Mouse (Mus musculus): ENCODE data around the gene Wnt10b. TPM values are rescaled to one million over a fixed set of nuclear protein-coding genes. Genes with fewer than 3 reads are reported as not detected.
"Not testable (repeated sequence)": the region's sequence is repeated elsewhere in the genome, so short reads cannot be mapped to it uniquely, and the experiment has no call there.

The Wnt10b gene
- polyA plus RNA-seq, 1 experiment from 2014 or later = not detected

- Histone ChIP-seq H3K36me3 (peaks cover 20% of the 10 kb centered on the region), H3K4me3 (peak overlapping the region; percentile 95), H3K4me2 (peak overlapping the region; percentile 76), H3K27me3 (peaks cover 14% of the 10 kb centered on the region; the same call in 1 of the 2 replicates), H3K9ac (peak overlapping the region; percentile 96), H3K9me3 (no peaks in the 10 kb centered on the region), H3K4me1 (replicated peaks) (peaks cover 28% of the 10 kb centered on the region), H3K27ac (replicated peaks) (peak overlapping the region; percentile 94)
- peak; percentile 67 for ATAC-seq (ENCODE audit: low FRiP score, low read depth)
- WGBS = under 1% methylated on average over 20 of the region's 24 CpGs
These were observed 15.7 kb downstream of the Wnt10b start for GRCm38 (mm10) chr15:98762201-98762621.

- WGBS = 88% methylated on average over 2 of the region's 2 CpGs
- Histone ChIP-seq H3K9ac (no peak overlapping the region), H3K4me1 (replicated peaks) (peaks cover 7% of the 10 kb centered on the region; the same call in 1 of the 2 replicates), H3K9me3 (no peaks in the 10 kb centered on the region), H3K4me2 (no peak overlapping the region), H3K27ac (replicated peaks) (no peak overlapping the region), H3K4me3 (no peak overlapping the region), H3K27me3 (no peaks in the 10 kb centered on the region), H3K36me3 (peaks cover 10% of the 10 kb centered on the region)
- ATAC-seq (ENCODE audit: low FRiP score, low read depth) = no peak
These were observed 23.8 kb downstream of the Wnt10b start for GRCm38 (mm10) chr15:98754125-98754524.

GRCm38 (mm10) chr15:98753021-98753423, 24.9 kb downstream of the Wnt10b start:
- Histone ChIP-seq H3K4me2 (no peak overlapping the region), H3K36me3 (no peaks in the 10 kb centered on the region), H3K27me3 (no peaks in the 10 kb centered on the region), H3K9ac (no peak overlapping the region), H3K4me3 (no peak overlapping the region), H3K27ac (replicated peaks) (no peak overlapping the region), H3K4me1 (replicated peaks) (peaks cover 7% of the 10 kb centered on the region; the same call in 1 of the 2 replicates), H3K9me3 (no peaks in the 10 kb centered on the region)
- 71% methylated on average over 8 of the region's 8 CpGs for WGBS
- ATAC-seq (ENCODE audit: low FRiP score, low read depth) = 0 out of 2 replicates have a peak, but pooled peaks have one; percentile 19

GRCm38 (mm10) chr15:98749093-98749492, 28.9 kb downstream of the Wnt10b start:
- ATAC-seq (ENCODE audit: low FRiP score, low read depth) = no peak
- no peak overlapping the region for H3K4me3 ChIP-seq
- WGBS = 96% methylated on average over 2 of the region's 2 CpGs
- H3K27ac ChIP-seq (replicated peaks) = no peak overlapping the region
- no peaks in the 10 kb centered on the region for H3K4me1 ChIP-seq (replicated peaks)
- H3K4me2 ChIP-seq = no peak overlapping the region
- H3K9me3 ChIP-seq = no peaks in the 10 kb centered on the region
- H3K27me3 ChIP-seq = no peaks in the 10 kb centered on the region
- no peak overlapping the region for H3K9ac ChIP-seq
- no peaks in the 10 kb centered on the region for H3K36me3 ChIP-seq

- Histone ChIP-seq H3K36me3 (peaks cover 4% of the 10 kb centered on the region; the same call in 1 of the 2 replicates), H3K27me3 (no peaks in the 10 kb centered on the region), H3K4me3 (no peak overlapping the region), H3K9me3 (no peaks in the 10 kb centered on the region), H3K9ac (no peak overlapping the region), H3K4me1 (replicated peaks) (no peaks in the 10 kb centered on the region), H3K27ac (replicated peaks) (no peak overlapping the region), H3K4me2 (no peak overlapping the region)
- WGBS = 89% methylated on average over 6 of the region's 6 CpGs
- no peak for ATAC-seq (ENCODE audit: low FRiP score, low read depth)
These were observed 30.7 kb downstream of the Wnt10b start for GRCm38 (mm10) chr15:98747296-98747695.

GRCm38 (mm10) chr15:98746344-98746965, 31.5 kb downstream of the Wnt10b start:
- Histone ChIP-seq H3K9me3 (no peaks in the 10 kb centered on the region), H3K4me1 (replicated peaks) (no peaks in the 10 kb centered on the region), H3K27ac (replicated peaks) (no peak overlapping the region), H3K27me3 (no peaks in the 10 kb centered on the region), H3K9ac (no peak overlapping the region), H3K4me2 (no peak overlapping the region), H3K4me3 (no peak overlapping the region), H3K36me3 (peaks cover 9% of the 10 kb centered on the region)
- WGBS = 88% methylated on average over 10 of the region's 10 CpGs
- ATAC-seq (ENCODE audit: low FRiP score, low read depth) = no peak

- not testable (repeated sequence) for ATAC-seq (ENCODE audit: low FRiP score, low read depth); H3K27me3 ChIP-seq; H3K4me3 ChIP-seq; H3K9me3 ChIP-seq; H3K9ac ChIP-seq; H3K27ac ChIP-seq (replicated peaks); H3K4me1 ChIP-seq (replicated peaks); H3K4me2 ChIP-seq
- 97% methylated on average over 3 of the region's 3 CpGs for WGBS
- peaks cover 34% of the 10 kb centered on the region for H3K36me3 ChIP-seq
These were observed 34.1 kb downstream of the Wnt10b start for GRCm38 (mm10) chr15:98743863-98744262.

- H3K36me3 ChIP-seq = peaks cover 38% of the 10 kb centered on the region
- H3K4me2 ChIP-seq = no peak overlapping the region
- ATAC-seq (ENCODE audit: low FRiP score, low read depth) = no peak
- H3K4me3 ChIP-seq = no peak overlapping the region
- no peaks in the 10 kb centered on the region for H3K4me1 ChIP-seq (replicated peaks)
- H3K9ac ChIP-seq = no peak overlapping the region
- no peaks in the 10 kb centered on the region for H3K9me3 ChIP-seq
- H3K27me3 ChIP-seq = no peaks in the 10 kb centered on the region
- no peak overlapping the region for H3K27ac ChIP-seq (replicated peaks)
- WGBS = 83% methylated on average over 8 of the region's 8 CpGs
These were observed 35.1 kb downstream of the Wnt10b start for GRCm38 (mm10) chr15:98742766-98743428.

GRCm38 (mm10) chr15:98740219-98740618, 37.7 kb downstream of the Wnt10b start:
- peaks cover 57% of the 10 kb centered on the region for H3K36me3 ChIP-seq
- no peak overlapping the region for H3K27ac ChIP-seq (replicated peaks)
- no peak overlapping the region for H3K4me2 ChIP-seq
- H3K9me3 ChIP-seq = no peaks in the 10 kb centered on the region
- no peaks in the 10 kb centered on the region for H3K4me1 ChIP-seq (replicated peaks)
- no peaks in the 10 kb centered on the region for H3K27me3 ChIP-seq
- no peak for ATAC-seq (ENCODE audit: low FRiP score, low read depth)
- 88% methylated on average over 8 of the region's 8 CpGs for WGBS
- H3K4me3 ChIP-seq = no peak overlapping the region
- no peak overlapping the region for H3K9ac ChIP-seq

GRCm38 (mm10) chr15:98738796-98739195, 39.2 kb downstream of the Wnt10b start:
- Histone ChIP-seq H3K27me3 (no peaks in the 10 kb centered on the region), H3K36me3 (peaks cover 59% of the 10 kb centered on the region), H3K4me2 (no peak overlapping the region), H3K27ac (replicated peaks) (no peak overlapping the region), H3K4me3 (no peak overlapping the region), H3K9me3 (no peaks in the 10 kb centered on the region), H3K9ac (no peak overlapping the region), H3K4me1 (replicated peaks) (no peaks in the 10 kb centered on the region)
- 0 out of 2 replicates have a peak, but pooled peaks have one; percentile 19 for ATAC-seq (ENCODE audit: low FRiP score, low read depth)
- 63% methylated on average over 4 of the region's 4 CpGs for WGBS

- Histone ChIP-seq H3K36me3 (peaks cover 59% of the 10 kb centered on the region), H3K9me3 (no peaks in the 10 kb centered on the region), H3K9ac (no peak overlapping the region), H3K4me1 (replicated peaks) (no peaks in the 10 kb centered on the region), H3K27ac (replicated peaks) (no peak overlapping the region), H3K4me2 (no peak overlapping the region), H3K4me3 (no peak overlapping the region), H3K27me3 (no peaks in the 10 kb centered on the region)
- no peak for ATAC-seq (ENCODE audit: low FRiP score, low read depth)
These were observed 40.1 kb downstream of the Wnt10b start for GRCm38 (mm10) chr15:98737881-98738280.

- H3K4me3 ChIP-seq = no peak overlapping the region
- peaks cover 51% of the 10 kb centered on the region for H3K36me3 ChIP-seq
- no peak for ATAC-seq (ENCODE audit: low FRiP score, low read depth)
- no peaks in the 10 kb centered on the region for H3K27me3 ChIP-seq
- no peak overlapping the region for H3K27ac ChIP-seq (replicated peaks)
- H3K9ac ChIP-seq = no peak overlapping the region
- H3K4me2 ChIP-seq = no peak overlapping the region
- no peaks in the 10 kb centered on the region for H3K4me1 ChIP-seq (replicated peaks)
- no peaks in the 10 kb centered on the region for H3K9me3 ChIP-seq
- 91% methylated on average over 10 of the region's 10 CpGs for WGBS
These were observed 41.4 kb downstream of the Wnt10b start for GRCm38 (mm10) chr15:98736521-98736920.

Data from hindbrain, embryonic 15.5 days (tissue).